Mouse (Mus musculus) neutrophil, adult 5-6 weeks (primary cell): ENCODE measurements at regions not wholly inside any gene's neighbourhood (a gene's known extent, or its start where the extent isn't known, plus 50 kb on each side); places are given as distances from the start of the nearest gene placed in this dataset.

Experiments used
- ATAC-seq: fragments of 151-379, 151-347 bp; 2 replicates; pipeline ENCODE4 v1.8.0; 2017; ENCODE audit warnings: mild to moderate bottlenecking, moderate TSS enrichment; ENCODE audit not compliant: insufficient number of reproducible peaks, poor library complexity, low FRiP score, severe bottlenecking; ENCODE audit errors: extremely low read depth

DNA sequence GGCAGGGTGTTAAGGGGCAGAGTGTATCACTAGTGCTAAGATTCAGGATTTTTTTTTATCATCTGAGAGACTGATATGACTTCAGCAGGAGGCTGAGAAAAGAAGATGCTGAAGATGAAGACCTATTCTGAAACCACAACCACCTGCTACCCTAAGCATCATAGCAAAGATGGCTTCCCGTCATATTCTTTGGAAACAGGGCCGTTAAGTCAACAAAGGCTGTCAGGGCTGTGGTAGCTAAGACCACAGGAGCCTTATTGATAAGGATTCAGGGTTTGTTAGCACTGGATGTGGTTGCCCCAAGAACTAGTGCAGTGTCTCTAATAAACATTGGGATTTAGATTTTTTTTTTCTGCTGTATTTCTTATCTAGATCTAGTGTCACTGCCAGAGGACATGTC, 56.7 kb upstream of the Rasgrp1 start:
- no peak for ATAC-seq

DNA sequence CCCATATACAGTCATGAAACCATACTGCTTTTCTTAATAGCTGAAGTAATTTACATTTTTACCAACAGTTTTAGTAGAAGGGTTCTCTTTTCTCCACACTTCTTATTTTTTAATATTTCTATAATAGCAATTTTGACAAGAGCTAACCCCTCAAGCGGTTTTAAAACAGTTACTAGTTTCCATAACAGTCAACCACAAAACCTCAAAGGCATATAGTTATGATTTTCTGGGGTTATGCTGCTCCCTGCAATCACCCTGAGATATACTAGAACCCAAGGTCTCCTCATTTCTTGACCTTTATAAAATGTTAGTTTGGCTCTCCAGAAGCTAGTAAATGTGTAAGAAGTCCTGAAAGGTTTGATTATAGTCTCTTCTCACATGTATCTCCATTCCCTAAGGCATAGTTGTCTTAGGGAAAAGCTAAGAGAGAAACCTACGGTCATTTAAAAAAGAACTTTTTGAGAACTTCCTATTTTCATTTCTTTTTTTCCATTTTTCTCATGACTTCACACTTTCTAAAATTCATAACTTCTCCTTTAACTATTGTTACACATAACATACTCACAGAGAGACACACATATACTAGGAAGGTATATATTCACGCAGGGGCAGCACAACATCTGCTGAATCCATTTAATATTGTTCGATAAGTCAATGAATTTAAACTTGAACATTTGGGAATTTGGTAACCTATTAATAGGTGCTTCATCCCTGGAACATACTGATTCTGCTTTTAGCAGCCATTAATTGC, 60.8 kb upstream of the Rasgrp1 start:
- no peak for ATAC-seq

DNA sequence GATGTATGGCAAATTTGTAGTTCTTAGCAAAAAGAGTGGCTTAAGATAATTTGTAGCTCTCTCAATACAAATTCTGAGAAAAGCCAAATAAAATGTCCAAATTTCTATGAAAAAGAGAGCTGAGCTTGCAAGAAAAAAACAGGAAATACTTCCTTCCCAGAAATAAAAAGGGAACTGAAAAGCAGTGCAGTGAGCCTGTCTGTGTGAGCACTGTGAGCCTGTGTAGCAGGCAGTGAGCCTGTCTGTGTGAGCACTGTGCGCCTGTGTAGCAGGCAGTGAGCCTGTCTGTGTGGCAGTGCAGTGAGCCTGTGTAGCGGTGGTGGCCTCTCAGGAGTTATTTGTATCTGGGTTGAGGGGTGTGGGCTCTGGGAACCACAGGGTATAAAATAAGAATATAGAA, 62.7 kb upstream of the Rasgrp1 start:
- peak; percentile 33; the same call in 1 of the 2 replicates for ATAC-seq

DNA sequence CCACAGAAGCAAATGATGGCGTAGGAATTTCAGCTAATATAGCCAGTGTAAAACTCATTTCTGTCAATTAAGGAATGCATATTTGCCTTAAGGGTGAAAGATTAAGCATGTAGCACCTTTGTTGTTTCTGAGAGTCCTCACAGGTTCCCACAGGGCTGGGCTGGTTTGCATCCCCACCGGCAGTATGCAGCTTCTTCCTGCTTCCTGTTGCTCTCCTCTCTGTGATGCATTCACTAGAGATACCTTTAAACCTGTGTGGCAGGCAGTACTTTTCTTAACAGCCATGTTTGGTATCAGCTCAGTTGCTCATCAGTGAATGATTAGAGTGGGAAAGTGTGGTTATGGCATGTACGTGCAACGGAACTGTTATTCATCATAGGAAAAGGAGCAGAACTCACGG, 65.4 kb upstream of the Rasgrp1 start:
- ATAC-seq, result no peak

DNA sequence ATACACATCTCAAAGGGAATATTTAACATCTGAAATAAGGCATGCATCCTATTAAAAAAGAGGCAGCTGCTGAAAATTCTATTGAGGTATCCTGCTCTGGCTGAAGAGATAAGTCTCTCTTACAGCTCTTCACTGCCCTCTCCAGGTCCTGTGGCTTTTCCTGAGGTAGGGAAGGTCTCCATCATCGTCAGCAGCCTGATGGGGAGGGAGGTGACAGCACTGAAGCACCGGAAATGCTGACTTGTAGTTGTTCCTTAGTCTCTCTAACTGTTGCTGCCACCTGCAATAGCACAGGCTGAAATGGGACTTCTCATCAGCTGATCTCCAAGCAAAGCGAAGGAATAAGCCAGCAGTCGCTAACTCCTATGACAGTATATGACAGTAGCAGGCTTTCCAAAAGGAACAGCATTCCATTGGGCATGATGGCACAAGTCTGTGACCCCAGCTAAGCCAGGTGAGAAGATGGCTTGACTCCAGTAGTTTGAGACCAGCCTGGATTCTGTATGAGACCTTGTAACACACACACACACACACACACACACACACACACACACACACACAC, 69.3 kb upstream of the Rasgrp1 start:
- no peak for ATAC-seq

DNA sequence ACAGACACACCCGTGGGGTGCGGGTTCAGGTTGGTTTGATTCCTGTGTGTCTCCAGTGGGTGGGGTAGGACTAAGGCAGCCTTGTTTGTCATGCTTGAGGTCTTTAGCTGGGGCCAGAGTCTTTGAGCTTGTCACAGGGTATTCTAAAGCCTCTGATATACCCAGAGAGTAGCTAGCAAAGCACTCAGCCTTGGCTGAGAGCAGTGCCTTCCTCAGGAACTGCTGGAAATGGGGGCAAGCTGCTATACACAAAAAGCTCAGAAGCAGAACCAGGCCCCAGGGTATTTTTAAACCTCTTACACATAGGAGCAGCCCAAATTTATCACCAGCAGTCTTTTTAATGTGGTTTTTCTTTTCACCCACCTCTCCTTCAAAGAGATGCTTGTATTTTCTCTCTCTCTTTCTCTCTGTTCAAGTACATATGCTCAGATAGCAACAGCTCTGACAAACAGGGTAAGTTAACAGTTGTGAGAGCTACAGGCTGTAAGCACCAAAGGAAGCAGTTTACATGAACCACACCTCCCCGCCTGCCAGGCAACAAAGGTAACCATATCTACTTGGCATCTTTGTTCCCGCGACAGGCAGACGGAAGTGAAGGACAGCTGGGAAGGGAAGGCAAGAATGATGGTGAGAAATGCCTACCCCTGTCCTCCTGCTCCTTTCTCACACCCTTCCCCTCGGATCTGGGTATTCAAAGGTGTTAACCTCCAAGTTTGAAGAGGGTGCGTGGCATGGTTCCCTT, 74.6 kb upstream of the Rasgrp1 start:
- peak; percentile 11; the same call in 1 of the 2 replicates for ATAC-seq

DNA sequence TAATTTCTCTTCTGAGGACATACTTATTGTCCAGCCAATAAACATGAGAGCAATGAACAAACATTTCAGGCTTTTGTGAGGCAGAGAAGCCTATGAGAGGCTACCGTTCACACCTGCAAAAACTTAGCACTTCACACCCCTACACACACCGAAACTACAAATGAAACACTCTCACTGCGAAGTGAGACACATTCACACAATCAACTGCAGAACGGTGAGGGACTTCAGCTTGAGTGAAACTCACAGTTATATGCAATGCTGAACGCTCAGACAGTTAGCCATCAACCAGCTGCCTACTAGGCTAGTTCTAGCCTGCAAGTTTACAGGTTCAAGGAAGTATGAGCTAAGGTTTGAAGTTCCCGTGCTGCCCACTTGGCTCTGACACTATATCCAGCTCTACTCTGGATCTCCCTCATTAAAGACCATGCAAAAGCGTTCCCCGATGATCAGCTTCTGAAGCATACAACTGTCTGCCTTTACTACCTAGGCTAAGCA, 75.4 kb upstream of the Rasgrp1 start:
- ATAC-seq, result no peak

DNA sequence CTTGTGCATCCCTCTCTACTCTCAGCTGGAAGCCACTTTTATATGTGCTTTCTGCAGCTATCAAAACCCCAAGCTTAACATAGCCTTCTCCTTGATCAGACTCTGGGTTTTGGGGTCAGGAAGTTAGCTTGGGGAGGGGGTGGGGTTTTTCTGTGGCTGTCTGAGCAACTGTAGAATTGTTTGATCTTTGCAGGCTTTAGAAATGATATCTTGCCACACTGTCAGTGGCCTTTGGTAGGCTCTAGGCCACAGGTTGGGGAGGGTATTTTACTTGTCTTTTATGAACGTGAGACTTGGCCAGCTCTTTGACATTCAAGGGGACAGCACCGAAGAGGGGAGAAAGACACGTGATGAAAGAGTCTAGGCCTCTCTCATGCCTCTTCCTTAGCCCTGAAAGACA, 75.9 kb upstream of the Rasgrp1 start:
- ATAC-seq, result no peak

DNA sequence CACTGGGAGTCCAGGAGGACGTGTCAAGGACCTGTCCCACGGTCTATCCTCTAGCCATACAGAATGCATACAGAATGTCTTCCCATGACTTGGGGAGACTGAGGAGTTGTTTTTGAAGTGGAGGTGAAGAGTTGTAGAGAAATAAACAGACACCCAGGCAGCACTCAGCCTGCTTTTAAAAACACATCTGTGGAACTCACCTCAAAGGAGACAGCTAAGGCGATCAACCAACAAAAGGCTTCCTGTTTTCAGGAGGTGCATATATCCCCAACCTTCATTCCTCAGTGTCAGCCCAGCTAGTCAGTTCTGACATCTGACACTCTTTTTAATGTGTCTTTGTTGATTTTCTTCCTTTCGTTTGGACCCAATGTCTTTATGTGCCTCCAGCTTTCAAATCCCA, 78.6 kb upstream of the Rasgrp1 start:
- ATAC-seq, result no peak

DNA sequence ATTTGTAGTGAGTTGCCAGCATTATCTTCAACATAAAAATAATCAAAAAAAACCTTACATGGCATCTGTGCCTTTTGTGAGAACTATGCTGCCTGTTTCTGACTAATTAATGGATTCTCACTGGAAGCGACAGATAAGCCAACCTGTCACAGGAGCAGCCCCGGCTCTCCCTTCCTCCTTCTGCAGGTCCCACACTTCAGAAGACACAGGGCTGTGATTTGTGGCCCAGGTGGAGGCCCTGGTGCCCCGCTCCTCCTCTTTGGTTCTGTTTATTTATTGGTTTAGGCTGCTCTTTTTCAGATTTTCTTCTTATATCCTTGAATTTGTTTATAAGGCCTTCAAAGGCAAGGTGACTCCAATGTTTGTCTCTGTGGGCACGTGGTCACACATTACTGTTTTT, 80.0 kb upstream of the Rasgrp1 start:
- ATAC-seq, result no peak

DNA sequence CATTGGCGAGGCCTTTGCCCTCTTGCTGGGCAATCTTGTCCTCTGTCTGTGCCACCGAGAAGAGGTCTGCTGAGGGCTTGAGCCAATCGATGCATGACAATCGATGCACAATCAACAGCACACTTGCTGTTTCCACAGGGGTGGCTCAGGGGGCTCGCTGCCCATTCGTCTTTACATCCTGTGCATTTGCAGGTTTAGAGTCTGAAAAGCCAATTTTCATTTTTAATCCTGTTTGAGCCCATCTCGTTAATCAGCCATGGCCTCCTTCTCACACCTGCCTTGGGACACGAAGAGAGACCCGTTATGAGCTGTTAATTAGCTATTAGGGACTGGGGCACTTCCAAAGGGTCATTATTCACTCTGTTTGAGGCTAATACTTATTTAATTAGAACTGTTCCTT, 86.4 kb upstream of the Rasgrp1 start:
- ATAC-seq, result no peak

DNA sequence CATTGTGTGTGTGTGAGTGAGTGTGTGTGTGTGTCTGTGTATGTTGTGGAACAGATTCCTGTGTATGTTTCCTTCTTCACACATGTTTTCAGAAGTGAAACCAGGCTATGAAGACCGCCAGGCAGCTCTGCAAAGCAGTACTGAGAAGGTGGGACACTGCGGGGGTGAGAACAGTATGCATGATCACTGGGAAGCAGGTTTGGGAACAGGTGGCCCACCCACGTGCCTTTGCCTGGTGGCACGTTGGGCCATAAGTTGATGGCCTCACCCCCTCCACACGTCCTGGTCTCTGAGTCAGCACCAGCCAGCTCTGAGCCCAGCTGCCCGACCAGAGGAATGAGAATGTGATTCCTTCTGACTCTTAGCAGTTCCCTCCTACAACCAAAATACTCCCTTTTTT, 89.2 kb upstream of the Rasgrp1 start:
- no peak for ATAC-seq

DNA sequence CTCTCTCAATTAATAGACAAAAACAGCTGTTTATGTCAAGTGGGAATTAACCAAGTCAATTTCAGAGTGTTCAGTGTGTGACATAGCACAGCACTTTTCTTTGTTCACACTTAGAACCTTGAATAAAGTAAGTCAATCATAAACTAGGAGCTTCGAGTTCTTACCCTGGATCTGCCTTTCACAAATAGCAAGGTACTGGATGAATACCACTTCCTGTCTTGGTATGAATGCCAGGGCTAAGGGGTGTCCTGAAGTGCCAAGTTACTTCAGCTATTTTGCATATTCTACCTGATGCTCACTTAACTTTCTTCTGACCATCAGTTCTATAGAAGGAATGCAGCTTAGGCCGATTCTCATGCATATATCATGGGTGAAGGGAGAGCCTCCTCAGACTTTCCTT, 90.1 kb upstream of the Rasgrp1 start:
- ATAC-seq, result no peak

DNA sequence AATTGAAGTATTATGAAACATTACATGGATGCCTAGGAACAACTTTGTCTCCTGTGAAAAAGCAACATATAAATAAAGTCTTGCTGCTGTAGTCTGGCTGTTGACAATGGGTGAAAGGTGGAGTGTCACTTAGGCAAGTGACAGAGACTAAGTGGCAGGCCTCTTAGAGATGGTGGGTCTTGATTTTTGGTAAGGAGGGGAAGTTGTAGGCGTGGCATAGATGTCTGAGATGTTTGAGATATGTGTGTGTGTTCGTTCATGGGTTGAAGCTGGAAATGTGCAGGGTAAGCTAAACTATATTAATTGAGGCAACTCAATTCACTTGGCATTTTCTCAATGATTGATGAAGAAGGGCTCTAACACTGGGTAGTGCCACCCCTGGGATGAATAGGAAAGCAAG, 90.7 kb upstream of the Rasgrp1 start:
- ATAC-seq, result no peak

DNA sequence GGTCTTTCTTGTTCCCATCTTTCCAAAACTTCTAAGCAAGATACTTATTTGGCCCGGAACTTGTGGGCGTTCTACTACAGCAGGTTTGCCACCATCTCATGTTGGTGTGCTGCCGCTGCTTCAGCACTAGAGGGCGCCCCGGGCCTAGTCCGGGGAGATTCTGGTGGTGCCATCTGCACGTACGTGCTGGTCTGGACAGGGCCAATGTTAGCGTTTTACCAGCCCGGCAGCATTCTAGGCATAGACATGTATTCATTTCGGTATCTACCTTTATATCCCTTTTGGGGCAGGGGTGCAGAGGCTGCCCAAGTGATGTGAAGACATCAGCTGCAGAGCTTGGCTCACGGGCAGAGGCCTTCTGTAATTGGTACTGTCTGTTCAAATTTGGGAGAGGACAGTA, 95.3 kb upstream of the Rasgrp1 start:
- ATAC-seq, result no peak

DNA sequence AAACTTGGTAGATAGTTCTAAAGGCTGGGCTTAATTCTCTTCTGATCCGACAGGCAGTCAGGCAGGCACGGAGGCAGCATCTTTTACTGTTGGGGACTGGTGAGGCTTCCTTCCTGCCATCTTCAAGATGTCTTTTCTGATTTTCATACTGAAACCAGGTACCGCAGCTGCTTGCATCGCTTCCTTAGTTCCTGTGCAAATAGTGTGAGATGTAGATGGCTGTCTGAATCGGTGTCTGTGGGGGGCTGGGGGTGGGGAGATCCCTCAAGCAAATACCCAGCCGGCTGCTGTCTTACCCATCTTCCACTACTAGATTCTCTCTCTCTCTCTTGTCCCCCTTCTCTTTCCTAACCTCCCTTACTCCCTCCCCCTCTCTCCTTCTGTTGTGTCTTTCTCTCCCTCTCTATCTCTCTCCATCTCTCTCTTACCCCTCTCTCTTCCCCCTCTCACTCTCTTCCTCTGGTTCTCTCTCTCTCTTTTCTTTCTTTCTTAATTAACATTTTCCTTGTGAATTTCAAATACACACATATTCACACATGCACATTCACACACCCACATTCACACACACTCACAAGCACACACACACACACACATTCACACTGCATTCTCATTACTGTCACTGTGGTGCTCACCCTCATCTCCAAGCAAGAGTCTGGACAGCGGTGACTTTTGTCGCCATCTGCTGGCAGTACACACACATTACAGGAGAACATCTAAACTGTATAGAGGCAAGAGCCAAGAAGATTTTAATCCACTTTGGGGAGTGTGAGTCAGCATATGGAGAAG, 96.0 kb upstream of the Rasgrp1 start:
- ATAC-seq, result peak; percentile 86

DNA sequence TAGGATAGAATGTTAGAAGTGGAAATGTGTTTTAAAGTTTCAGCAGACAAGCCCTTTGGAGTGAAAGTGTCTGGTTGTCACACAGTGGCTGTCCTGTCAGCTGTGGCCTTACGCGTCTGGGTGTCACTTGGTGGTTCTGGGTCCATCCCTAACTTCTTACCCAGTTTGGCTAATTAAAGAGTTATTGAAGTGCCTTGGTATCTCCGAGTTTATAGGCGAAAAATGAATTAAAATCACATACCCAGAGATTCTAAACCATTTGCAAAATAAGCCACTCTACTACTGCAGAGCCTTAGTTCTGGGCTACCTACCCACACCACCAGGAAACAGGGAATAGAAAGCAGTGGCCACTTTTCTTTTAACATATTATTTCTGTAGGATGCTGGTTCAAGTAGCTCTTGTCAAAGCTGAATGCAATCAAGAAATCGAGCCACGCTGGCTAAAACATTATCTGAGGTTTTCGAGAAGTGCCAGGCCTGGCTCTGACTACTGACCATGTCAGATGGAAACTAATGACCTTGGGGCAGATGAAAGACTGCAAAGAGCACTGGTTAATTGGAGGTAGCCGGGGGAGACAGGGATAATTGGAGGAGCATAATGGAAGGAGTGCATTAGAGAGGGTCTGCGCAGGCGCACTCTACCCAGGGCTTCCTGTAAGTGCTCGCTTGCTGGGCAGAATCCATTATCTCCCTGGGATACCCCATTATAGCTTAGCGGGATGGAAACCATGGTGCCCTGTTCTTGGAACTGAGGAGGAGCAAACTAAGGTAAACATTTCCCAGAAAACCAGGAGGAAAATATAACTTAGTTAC, 96.8 kb upstream of the Rasgrp1 start:
- ATAC-seq, result no peak

DNA sequence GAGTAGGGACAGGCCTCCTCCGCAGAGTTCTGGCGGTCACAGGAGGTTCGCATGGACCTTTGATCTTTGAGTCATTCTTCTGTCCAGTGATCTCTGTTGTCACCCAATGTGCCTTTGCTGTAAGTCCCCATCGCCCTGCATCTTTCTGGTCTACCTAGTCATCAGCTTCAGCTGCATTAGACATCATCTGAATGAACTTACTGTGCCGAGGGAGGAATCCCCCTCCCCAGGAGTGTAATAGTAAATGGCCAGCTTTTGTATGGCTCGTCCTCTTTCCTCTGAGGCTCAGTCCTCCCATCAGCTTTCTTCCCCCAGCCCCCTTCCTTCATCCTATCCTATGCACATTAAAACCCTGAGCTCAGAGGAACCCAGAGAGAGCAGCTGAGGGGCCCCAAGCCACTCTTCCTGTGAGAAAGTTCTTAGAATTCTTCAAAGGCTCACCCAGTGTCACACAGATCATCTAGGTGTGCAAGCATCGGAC, 98.0 kb upstream of the Rasgrp1 start:
- ATAC-seq, result no peak

DNA sequence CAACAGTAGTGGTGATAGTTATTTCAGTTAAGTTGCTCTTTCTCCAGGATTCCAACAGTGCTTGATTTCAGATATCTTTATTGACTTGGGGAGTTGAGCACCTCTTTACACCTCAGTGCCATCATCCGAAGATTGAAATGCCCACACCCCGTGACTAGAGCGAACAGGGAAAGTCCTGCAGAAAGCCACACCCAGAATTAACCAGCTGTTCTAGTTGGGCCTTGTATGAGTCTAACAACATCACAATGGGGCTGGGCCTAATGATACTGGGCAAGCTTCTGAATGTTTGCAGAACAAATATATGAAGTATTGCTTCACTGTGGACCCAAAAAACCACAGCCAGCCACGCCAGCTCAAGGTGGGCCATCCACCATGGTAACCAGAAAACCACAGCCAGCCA, 100.1 kb upstream of the Rasgrp1 start:
- ATAC-seq, result no peak
